Mouse (Mus musculus) limb, embryonic 10.5 days (tissue): ENCODE results near the gene Rcbtb2. TPM values are rescaled to one million over a fixed set of nuclear protein-coding genes. Genes with fewer than 3 reads are reported as not detected.
A peak's percentile ranks its signal among the peaks of the same experiment; 100 is the strongest.
"Not testable (repeated sequence)": the region's sequence is repeated elsewhere in the genome, so short reads cannot be mapped to it uniquely, and the experiment has no call there.

Experiments used
- DNase-seq: peaks from one replicate; pipeline ENCODE4 v3.0.0-alpha.2; 2017; ENCODE audit warnings: low spot score
- H3K27ac ChIP-seq: fragments of 300-500 bp; sonication (generic); 2 replicates; pipeline ENCODE4 v1.5.1; 2016; ENCODE audit warnings: mild to moderate bottlenecking
- H3K27me3 ChIP-seq: fragments of 300-500 bp; sonication (generic); 2 replicates; pipeline ENCODE4 v1.6.1; 2016; ENCODE audit warnings: low read depth, mild to moderate bottlenecking; ENCODE audit not compliant: poor library complexity, severe bottlenecking
- H3K36me3 ChIP-seq: fragments of 300-500 bp; sonication (generic); 2 replicates; pipeline ENCODE4 v1.6.1; 2016; ENCODE audit warnings: mild to moderate bottlenecking, moderate library complexity
- H3K4me1 ChIP-seq: fragments of 300-500 bp; sonication (generic); 2 replicates; pipeline ENCODE4 v1.6.1; 2016
- H3K4me3 ChIP-seq: fragments of 300-500 bp; sonication (generic); 2 replicates; pipeline ENCODE4 v1.5.1; 2016; ENCODE audit warnings: mild to moderate bottlenecking, moderate library complexity
- H3K9me3 ChIP-seq: fragments of 300-500 bp; sonication (generic); replicated peaks from 2 replicates; pipeline ENCODE4 v1.6.1; 2016; ENCODE audit warnings: mild to moderate bottlenecking
- WGBS: fragments of 180-500 bp; shearing (Covaris S2); methylation state at CpG from one replicate; pipeline ENCODE4 v1.1.7; 2016; 5-methylcytosine and 5-hydroxymethylcytosine counted together
- polyA plus RNA-seq: library from polyadenylated mRNA; unstranded; fragments of >200 nt; fragmentation: Nextera tagmentation; extraction: Ambion mirVana; gene quantifications from 2 replicates; pipeline ENCODE4 v1.2.1, GENCODE M21; 2016

Rcbtb2 gene
- 202 and 208 TPM in 2 replicates for polyA plus RNA-seq

- H3K9me3 ChIP-seq = no peaks in the 10 kb centered on the region
- no peaks in the 10 kb centered on the region for H3K36me3 ChIP-seq
- DNase-seq = no peak
- no peak within 1 kb of the TSS for H3K4me3 ChIP-seq
- peaks cover 27% of the 10 kb centered on the region for H3K4me1 ChIP-seq
- 77% methylated on average over 4 of the region's 4 CpGs for WGBS
- no peaks in the 10 kb centered on the region for H3K27me3 ChIP-seq
- H3K27ac ChIP-seq = no peak within 1 kb of the TSS
Observed at GRCm38 (mm10) chr14:73122923-73123278, at the start of gene Rcbtb2. Gene Rcbtb2 (plus strand): TSS chr14:73123037.

- H3K36me3 ChIP-seq = no peaks in the 10 kb centered on the region
- no peak overlapping the region for H3K4me3 ChIP-seq
- no peak for DNase-seq
- no peaks in the 10 kb centered on the region for H3K9me3 ChIP-seq
- H3K27ac ChIP-seq = no peak overlapping the region
- WGBS = 84% methylated on average over 2 of the region's 2 CpGs
- no peaks in the 10 kb centered on the region for H3K27me3 ChIP-seq
- H3K4me1 ChIP-seq = no peaks in the 10 kb centered on the region
Observed at GRCm38 (mm10) chr14:73083563-73083962, 39.3 kb upstream of the Rcbtb2 start.

- H3K27me3 ChIP-seq = no peaks in the 10 kb centered on the region
- 55% methylated on average over 3 of the region's 3 CpGs for WGBS
- H3K36me3 ChIP-seq = no peaks in the 10 kb centered on the region
- no peak overlapping the region for H3K4me3 ChIP-seq
- H3K9me3 ChIP-seq = no peaks in the 10 kb centered on the region
- DNase-seq = no peak
- H3K4me1 ChIP-seq = no peaks in the 10 kb centered on the region
- no peak overlapping the region for H3K27ac ChIP-seq
Observed at GRCm38 (mm10) chr14:73086425-73086824, 36.4 kb upstream of the Rcbtb2 start.

DNA sequence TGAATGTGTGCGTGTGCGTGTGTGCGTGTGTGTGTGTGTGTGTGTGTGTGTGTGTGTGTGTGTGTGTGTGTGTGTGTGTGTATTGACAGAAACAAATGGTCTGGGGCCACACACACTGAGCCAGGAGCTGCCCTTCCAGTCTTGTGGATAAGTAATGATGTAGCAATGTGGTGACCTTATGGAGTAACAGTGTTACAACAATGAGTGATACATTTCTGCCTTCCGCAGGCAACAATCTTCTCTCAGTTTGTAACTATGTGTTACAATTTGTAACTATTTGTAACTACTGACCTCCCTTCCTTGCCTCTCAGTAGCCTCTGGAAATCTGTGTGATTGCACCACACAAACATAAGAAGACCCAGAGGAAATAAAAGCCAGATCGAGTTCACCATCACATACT, 35.6 kb upstream of the Rcbtb2 start:
- no peak overlapping the region for H3K27ac ChIP-seq
- no peak for DNase-seq
- WGBS = 93% methylated on average over 5 of the region's 5 CpGs
- H3K9me3 ChIP-seq = no peaks in the 10 kb centered on the region
- H3K36me3 ChIP-seq = no peaks in the 10 kb centered on the region
- no peak overlapping the region for H3K4me3 ChIP-seq
- no peaks in the 10 kb centered on the region for H3K4me1 ChIP-seq
- no peaks in the 10 kb centered on the region for H3K27me3 ChIP-seq

DNA sequence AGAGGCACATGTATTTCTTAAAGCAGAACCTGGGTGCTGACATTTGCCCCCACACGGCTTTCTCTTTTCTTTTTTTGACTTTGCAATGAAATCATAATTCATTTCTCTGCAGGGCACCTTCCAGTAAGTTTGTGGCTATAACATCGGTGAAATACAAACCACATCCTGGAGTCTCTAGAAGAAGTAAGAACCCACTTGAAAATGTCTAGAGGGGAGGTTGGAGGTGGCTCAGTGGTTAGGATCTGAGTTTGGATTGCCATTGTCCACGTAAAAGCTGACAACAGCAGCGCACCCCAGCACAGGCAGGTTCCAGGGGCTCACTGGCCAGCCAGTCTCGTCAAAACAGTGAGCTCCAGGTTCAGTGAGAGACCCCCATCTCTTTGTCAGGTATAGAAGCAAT, 35.1 kb upstream of the Rcbtb2 start:
- H3K27ac ChIP-seq = no peak overlapping the region
- no peaks in the 10 kb centered on the region for H3K27me3 ChIP-seq
- no peak for DNase-seq
- 90% methylated on average over 5 of the region's 5 CpGs for WGBS
- no peaks in the 10 kb centered on the region for H3K4me1 ChIP-seq
- no peaks in the 10 kb centered on the region for H3K9me3 ChIP-seq
- no peaks in the 10 kb centered on the region for H3K36me3 ChIP-seq
- no peak overlapping the region for H3K4me3 ChIP-seq

DNA sequence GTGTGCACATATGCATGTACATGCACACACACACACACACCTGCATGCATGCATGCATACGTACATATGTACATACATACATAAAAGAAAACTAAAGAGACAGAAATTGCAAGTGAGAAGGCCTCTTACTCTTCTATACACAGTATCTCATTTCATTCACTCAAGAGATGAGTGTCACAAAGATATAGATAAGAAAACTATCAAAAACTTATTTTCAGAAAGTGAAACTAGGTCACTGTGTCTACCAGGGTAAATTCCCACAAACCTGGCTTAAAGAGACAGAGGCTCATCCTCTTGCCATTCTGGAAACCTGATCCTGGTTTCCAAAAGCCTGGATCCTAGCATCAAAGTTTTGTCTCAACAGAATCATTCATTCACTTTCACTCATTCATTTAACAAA, 34.6 kb upstream of the Rcbtb2 start:
- H3K36me3 ChIP-seq = no peaks in the 10 kb centered on the region
- no peaks in the 10 kb centered on the region for H3K4me1 ChIP-seq
- no peak for DNase-seq
- no peaks in the 10 kb centered on the region for H3K9me3 ChIP-seq
- H3K4me3 ChIP-seq = no peak overlapping the region
- no peak overlapping the region for H3K27ac ChIP-seq
- 95% methylated on average over 1 of the region's 1 CpGs for WGBS
- no peaks in the 10 kb centered on the region for H3K27me3 ChIP-seq

GRCm38 (mm10) chr14:73092871-73093270, 30.0 kb upstream of the Rcbtb2 start:
- no peak for DNase-seq
- peaks cover 12% of the 10 kb centered on the region; the same call in 1 of the 2 replicates for H3K27me3 ChIP-seq
- H3K4me3 ChIP-seq = no peak overlapping the region
- no peaks in the 10 kb centered on the region for H3K9me3 ChIP-seq
- no peak overlapping the region for H3K27ac ChIP-seq
- H3K4me1 ChIP-seq = peaks cover 8% of the 10 kb centered on the region
- H3K36me3 ChIP-seq = no peaks in the 10 kb centered on the region
- WGBS = 98% methylated on average over 3 of the region's 3 CpGs

GRCm38 (mm10) chr14:73094802-73095550, 27.9 kb upstream of the Rcbtb2 start:
- WGBS = 52% methylated on average over 13 of the region's 13 CpGs
- no peak overlapping the region for H3K27ac ChIP-seq
- H3K4me3 ChIP-seq = no peak overlapping the region
- H3K36me3 ChIP-seq = no peaks in the 10 kb centered on the region
- no peak for DNase-seq
- peaks cover 25% of the 10 kb centered on the region for H3K27me3 ChIP-seq
- H3K4me1 ChIP-seq = peaks cover 8% of the 10 kb centered on the region
- no peaks in the 10 kb centered on the region for H3K9me3 ChIP-seq

- no peaks in the 10 kb centered on the region for H3K36me3 ChIP-seq
- no peak overlapping the region for H3K27ac ChIP-seq
- DNase-seq = peak; percentile 82
- 48% methylated on average over 10 of the region's 10 CpGs for WGBS
- H3K4me3 ChIP-seq = no peak overlapping the region
- no peaks in the 10 kb centered on the region for H3K9me3 ChIP-seq
- peaks cover 51% of the 10 kb centered on the region for H3K27me3 ChIP-seq
- H3K4me1 ChIP-seq = peaks cover 16% of the 10 kb centered on the region
Observed at GRCm38 (mm10) chr14:73098677-73099387, 24.0 kb upstream of the Rcbtb2 start.

DNA sequence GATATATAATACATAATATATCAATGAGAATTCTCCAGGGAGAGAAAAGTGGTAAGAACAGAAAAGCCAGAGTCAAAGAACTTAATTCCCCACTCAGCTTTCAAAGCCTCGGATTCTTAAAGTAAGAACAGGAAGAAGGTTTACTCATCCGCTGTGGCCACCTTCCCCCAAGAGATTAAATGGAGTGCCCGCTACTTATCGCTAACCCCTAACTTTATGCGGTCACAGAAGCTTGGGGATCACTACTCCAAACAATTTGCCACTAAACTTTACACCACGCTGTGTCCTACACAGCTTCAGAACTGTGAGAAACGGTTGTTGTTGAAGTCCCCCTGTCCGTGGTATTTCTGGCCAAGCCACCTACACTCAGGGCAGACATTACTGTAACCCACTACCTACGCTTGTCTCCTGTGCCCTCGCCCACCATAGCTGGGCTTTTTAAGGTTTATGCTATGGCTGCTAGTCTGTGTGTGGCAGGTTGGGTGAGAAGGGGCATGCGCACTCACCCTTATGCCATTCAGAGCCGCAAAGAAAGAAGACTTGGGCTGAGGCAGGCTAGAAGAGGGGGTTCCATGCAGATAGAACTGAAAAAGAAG, 20.5 kb upstream of the Rcbtb2 start:
- peak; percentile 31 for DNase-seq
- Histone ChIP-seq H3K4me1 (peaks cover 32% of the 10 kb centered on the region), H3K4me3 (no peak overlapping the region), H3K27ac (no peak overlapping the region), H3K27me3 (peaks cover 49% of the 10 kb centered on the region), H3K9me3 (no peaks in the 10 kb centered on the region), H3K36me3 (no peaks in the 10 kb centered on the region)
- 39% methylated on average over 12 of the region's 12 CpGs for WGBS

DNA sequence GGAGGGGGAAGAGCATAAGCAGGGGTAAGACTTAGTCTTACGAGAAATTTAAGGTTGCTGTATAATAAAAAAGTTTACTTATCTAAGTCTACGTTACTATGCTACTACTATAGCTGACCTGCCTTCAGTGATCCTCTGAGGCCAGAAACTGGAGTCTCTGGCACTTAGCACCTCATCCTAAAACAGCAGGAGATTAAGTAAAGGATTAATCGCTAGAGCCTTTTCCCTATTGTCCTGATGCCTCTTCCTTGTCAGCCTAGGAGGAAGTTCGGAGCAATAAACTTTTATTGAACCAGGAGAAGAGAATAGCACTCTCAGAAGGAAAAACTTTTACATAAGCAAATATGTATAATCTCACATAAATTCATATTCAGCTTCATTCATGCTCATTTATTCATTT, 19.9 kb upstream of the Rcbtb2 start:
- Histone ChIP-seq H3K27me3 (peaks cover 44% of the 10 kb centered on the region), H3K4me1 (peaks cover 34% of the 10 kb centered on the region)
- H3K27ac ChIP-seq, H3K9me3 ChIP-seq, H3K36me3 ChIP-seq, H3K4me3 ChIP-seq, DNase-seq: not testable (repeated sequence)
- WGBS = 13% methylated on average over 4 of the region's 4 CpGs

- Histone ChIP-seq H3K9me3 (no peaks in the 10 kb centered on the region), H3K27ac (no peak overlapping the region), H3K4me1 (peaks cover 34% of the 10 kb centered on the region), H3K27me3 (peaks cover 46% of the 10 kb centered on the region), H3K36me3 (no peaks in the 10 kb centered on the region), H3K4me3 (no peak overlapping the region)
- WGBS = 48% methylated on average over 6 of the region's 6 CpGs
- no peak for DNase-seq
Observed at GRCm38 (mm10) chr14:73104913-73105312, 17.9 kb upstream of the Rcbtb2 start.
